Mouse (Mus musculus) layer of hippocampus, postnatal 10 days (tissue): ENCODE data around the gene Vmn1r138. TPM values are rescaled to one million over a fixed set of nuclear protein-coding genes. Genes with fewer than 3 reads are reported as not detected.
"Not testable (repeated sequence)": the region's sequence is repeated elsewhere in the genome, so short reads cannot be mapped to it uniquely, and the experiment has no call there.

Experiments used
- DNase-seq, 2 experiments: peaks; one replicate each; pipeline ENCODE4 v3.0.0; 2021; ENCODE audit warnings: low spot score in 2 of 2
- long read RNA-seq: library from polyadenylated mRNA; stranded (forward); transcript quantifications from one replicate; pipeline ENCODE4 v2.0.0, GENCODE M21; 2023
- total RNA-seq, 2 experiments: library from RNA; stranded (reverse); gene quantifications; 2 replicates each; pipeline ENCODE4 v1.2.3; 2021

Vmn1r138 gene
- total RNA-seq: not detected
- long read RNA-seq: 0 reads

DNA sequence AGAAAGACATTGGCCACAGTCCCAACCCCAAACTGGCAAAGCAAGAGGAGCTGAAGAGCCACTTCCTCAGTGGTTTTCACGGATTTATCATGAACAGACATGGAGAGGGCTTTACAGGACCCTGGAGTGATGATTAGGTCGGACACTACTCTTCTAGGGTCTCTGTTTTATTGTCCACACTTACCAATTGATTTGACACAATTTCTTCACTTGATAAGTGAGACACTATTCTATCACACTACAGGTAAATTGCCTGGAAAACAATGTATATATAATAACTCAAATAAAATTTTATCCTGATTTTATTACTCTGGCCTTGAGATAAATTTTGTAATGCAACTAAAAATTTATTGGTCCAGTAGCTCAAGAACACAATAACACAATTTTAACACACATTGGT is at the start of gene Vmn1r138:
Gene Vmn1r138 (minus strand): TSS at position 101 of the 400 bp plus-strand sequence.
- not testable (repeated sequence) for DNase-seq

DNA sequence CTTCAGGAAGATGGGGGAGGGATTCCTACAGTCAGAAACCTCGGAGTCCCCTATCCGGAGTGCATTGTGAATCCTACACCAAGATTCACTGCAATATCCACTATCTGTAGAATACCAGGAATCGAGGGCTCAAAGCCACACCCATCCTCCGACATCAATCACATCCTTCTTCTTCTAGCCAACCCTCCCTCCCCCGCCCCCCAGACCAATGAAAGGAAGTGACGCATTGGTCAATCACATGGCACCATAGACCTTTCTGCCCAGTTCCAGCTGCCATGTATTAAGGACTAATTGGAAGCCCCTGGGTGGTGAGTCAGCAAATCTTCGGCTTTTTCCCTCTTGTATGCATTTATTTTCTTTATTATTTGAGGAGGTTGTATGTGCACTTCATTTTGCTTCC is 40.1 kb upstream of the Vmn1r138 start, which contains the start of gene Vmn1r139:
Gene Vmn1r139 (plus strand): TSS at position 301 of the 400 bp plus-strand sequence.
- not testable (repeated sequence) for DNase-seq

GRCm38 (mm10) chr7:22056205-22056604 is 27.5 kb upstream of the Vmn1r138 start, which contains the start of gene Gm6176:
TSS of gene Gm6176 (minus strand) at chr7:22056305.
- DNase-seq: not testable (repeated sequence)

- not testable (repeated sequence) for DNase-seq
Measured at GRCm38 (mm10) chr7:21994287-21994686, 34.4 kb downstream of the Vmn1r138 start, which contains the start of gene Vmn1r137. TSS of gene Vmn1r137 (plus strand) at chr7:21994587.

Other genes starting within 250 kb of the Vmn1r138 start
- gene Gm4177, start 232.2 kb downstream of the Vmn1r138 start, total RNA-seq: not detected
- gene Vmn1r135, start 196.5 kb downstream of the Vmn1r138 start, total RNA-seq: not detected
- gene Gm5725, start 184.6 kb downstream of the Vmn1r138 start, total RNA-seq: not detected
- gene Gm5891, start 107.6 kb downstream of the Vmn1r138 start, total RNA-seq: not detected
- gene Vmn1r137, start 34.3 kb downstream of the Vmn1r138 start, total RNA-seq: not detected
- not detected for gene Gm6176, start 27.4 kb upstream of the Vmn1r138 start, total RNA-seq
- gene Vmn1r139, start 40.2 kb upstream of the Vmn1r138 start, total RNA-seq: not detected
- gene Gm16451, start 89.3 kb upstream of the Vmn1r138 start, total RNA-seq: not detected
- gene Gm10666, start 105.8 kb upstream of the Vmn1r138 start, total RNA-seq: not detected
- gene Vmn1r142, start 135.1 kb upstream of the Vmn1r138 start, total RNA-seq: not detected
- gene Vmn1r143, start 160.5 kb upstream of the Vmn1r138 start, total RNA-seq: not detected
- gene Gm8653, start 172.4 kb upstream of the Vmn1r138 start, total RNA-seq: not detected
- not detected for gene Gm8453, start 200.6 kb upstream of the Vmn1r138 start, total RNA-seq